Mouse (Mus musculus) neural tube, embryonic 15.5 days (tissue): Measurements from ENCODE around the gene Hspa4. TPM values are rescaled to one million over a fixed set of nuclear protein-coding genes. Genes with fewer than 3 reads are reported as not detected.
"Not testable (repeated sequence)": the region's sequence is repeated elsewhere in the genome, so short reads cannot be mapped to it uniquely, and the experiment has no call there.

Experiments used
- ATAC-seq: fragments of 200-750 bp; cut with Nextera tagmentation; 2 replicates; pipeline ENCODE4 v1.8.0; 2017; ENCODE audit warnings: mild to moderate bottlenecking, moderate TSS enrichment, moderate library complexity; ENCODE audit not compliant: low FRiP score
- H3K27ac ChIP-seq: fragments of 300-500 bp; sonication (generic); replicated peaks from 2 replicates; pipeline ENCODE4 v1.5.1; 2015; ENCODE audit warnings: mild to moderate bottlenecking, inconsistent platforms
- H3K27me3 ChIP-seq: fragments of 300-500 bp; sonication (generic); replicated peaks from 2 replicates; pipeline ENCODE4 v1.6.1; 2015; ENCODE audit warnings: inconsistent platforms
- H3K36me3 ChIP-seq: fragments of 300-500 bp; sonication (generic); 2 replicates; pipeline ENCODE4 v1.6.1; 2015; ENCODE audit warnings: inconsistent platforms
- H3K4me1 ChIP-seq: fragments of 300-500 bp; sonication (generic); 2 replicates; pipeline ENCODE4 v1.6.1; 2015; ENCODE audit warnings: inconsistent platforms
- H3K4me2 ChIP-seq: fragments of 300-500 bp; sonication (generic); 2 replicates; pipeline ENCODE4 v1.6.1; 2015; ENCODE audit warnings: inconsistent platforms, mild to moderate bottlenecking, moderate library complexity
- H3K4me3 ChIP-seq: fragments of 300-500 bp; sonication (generic); replicated peaks from 2 replicates; pipeline ENCODE4 v1.5.1; 2015; ENCODE audit warnings: mild to moderate bottlenecking, inconsistent platforms
- H3K9ac ChIP-seq: fragments of 300-500 bp; sonication (generic); replicated peaks from 2 replicates; pipeline ENCODE4 v1.6.1; 2015; ENCODE audit warnings: mild to moderate bottlenecking, inconsistent platforms
- H3K9me3 ChIP-seq: fragments of 300-500 bp; sonication (generic); replicated peaks from 2 replicates; pipeline ENCODE4 v1.6.1; 2016; ENCODE audit warnings: inconsistent platforms
- WGBS: fragments of 180-500 bp; shearing (Covaris S2); methylation state at CpG from one replicate; pipeline ENCODE4 v1.1.7; 2015; ENCODE audit warnings: mixed read lengths; 5-methylcytosine and 5-hydroxymethylcytosine counted together
- polyA plus RNA-seq: library from polyadenylated mRNA; unstranded; fragments of >200 nt; fragmentation: Nextera tagmentation; extraction: Ambion mirVana; gene quantifications from 2 replicates; pipeline ENCODE4 v1.2.1, GENCODE M21; 2015

Gene Hspa4
- polyA plus RNA-seq, 1 experiment from 2014 or later, result 43.5 TPM

- no peak overlapping the region for H3K4me2 ChIP-seq
- no peak overlapping the region for H3K9ac ChIP-seq
- H3K9me3 ChIP-seq, result no peaks in the 10 kb centered on the region
- no peaks in the 10 kb centered on the region for H3K27me3 ChIP-seq
- H3K36me3 ChIP-seq, result no peaks in the 10 kb centered on the region
- no peak overlapping the region for H3K4me3 ChIP-seq
- H3K27ac ChIP-seq, result no peak overlapping the region
- peaks cover 10% of the 10 kb centered on the region for H3K4me1 ChIP-seq
- ATAC-seq, result no peak
- 89% methylated on average over 14 of the region's 14 CpGs for WGBS
Measured at GRCm38 (mm10) chr11:53304044-53304840, 4.0 kb upstream of the Hspa4 start.

DNA sequence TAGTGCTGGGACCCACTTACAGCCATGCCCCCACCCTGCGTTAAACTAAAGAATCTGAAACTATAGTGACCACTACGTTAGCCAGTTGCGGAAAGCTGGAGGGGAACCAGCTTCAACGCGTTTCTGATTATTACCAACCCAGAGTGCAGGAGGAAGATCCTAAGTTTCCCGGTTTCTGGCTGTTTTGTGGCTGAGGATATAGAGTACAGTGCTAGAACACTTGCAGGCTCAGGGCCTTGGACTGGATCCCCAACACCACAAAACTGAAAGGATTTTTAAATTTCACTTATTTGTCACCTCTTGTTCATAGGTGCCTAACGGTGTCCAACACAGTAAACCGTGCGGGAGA lies 884 bp upstream of the Hspa4 start:
- ATAC-seq, result no peak

GRCm38 (mm10) chr11:53299551-53300329 lies 517 bp downstream of the Hspa4 start:
- peak overlapping the region; percentile 98 for H3K9ac ChIP-seq
- H3K27ac ChIP-seq, result peak overlapping the region; percentile 93
- no peaks in the 10 kb centered on the region for H3K36me3 ChIP-seq
- peaks cover 41% of the 10 kb centered on the region for H3K4me1 ChIP-seq
- H3K4me3 ChIP-seq, result peak overlapping the region; percentile 93
- H3K9me3 ChIP-seq, result no peaks in the 10 kb centered on the region
- under 1% methylated on average over 79 of the region's 80 CpGs for WGBS
- peak; percentile 77 for ATAC-seq
- peak overlapping the region; percentile 66 for H3K4me2 ChIP-seq
- no peaks in the 10 kb centered on the region for H3K27me3 ChIP-seq

More for the DNA sequence above, 884 bp upstream of the Hspa4 start:
- Histone ChIP-seq H3K27ac (peak overlapping the region; percentile 93), H3K27me3 (no peaks in the 10 kb centered on the region), H3K36me3 (no peaks in the 10 kb centered on the region), H3K9me3 (no peaks in the 10 kb centered on the region), H3K4me2 (peak overlapping the region; percentile 62), H3K4me1 (peaks cover 37% of the 10 kb centered on the region), H3K9ac (peak overlapping the region; percentile 44), H3K4me3 (peak overlapping the region; percentile 93)
- WGBS, result 58% methylated on average over 9 of the region's 9 CpGs

GRCm38 (mm10) chr11:53297947-53298860 lies 2.1 kb downstream of the Hspa4 start:
- WGBS, result 91% methylated on average over 7 of the region's 7 CpGs
- no peak overlapping the region; the same call in 1 of the 2 replicates for H3K9ac ChIP-seq

DNA sequence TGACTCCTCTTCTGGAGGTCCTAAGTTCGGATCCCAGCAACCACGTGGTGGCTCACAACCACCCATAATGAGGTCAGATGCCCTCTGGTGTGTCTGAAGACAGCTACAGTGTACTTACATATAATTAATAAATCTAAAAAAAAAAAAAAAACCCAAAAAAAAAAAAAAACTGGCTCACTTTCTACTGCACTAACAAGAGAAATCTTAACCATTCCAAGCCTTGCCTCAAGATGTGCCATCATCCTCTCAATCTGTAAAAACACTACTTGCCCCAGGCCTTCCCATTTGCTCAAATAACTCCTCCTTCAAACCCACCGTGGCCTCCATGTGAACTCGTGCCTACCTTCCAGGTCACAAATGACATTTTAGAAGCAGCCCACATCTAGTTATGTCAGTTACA lies 3.4 kb downstream of the Hspa4 start:
- Histone ChIP-seq H3K27ac (no peak overlapping the region), H3K27me3 (no peaks in the 10 kb centered on the region), H3K4me1 (peaks cover 45% of the 10 kb centered on the region), H3K4me2 (no peak overlapping the region), H3K4me3 (no peak overlapping the region), H3K36me3 (peaks cover under 1% of the 10 kb centered on the region; the same call in 1 of the 2 replicates), H3K9ac (no peak overlapping the region), H3K9me3 (no peaks in the 10 kb centered on the region)
- WGBS, result 80% methylated on average over 4 of the region's 4 CpGs
- ATAC-seq, result no peak

More at GRCm38 (mm10) chr11:53297947-53298860, 2.1 kb downstream of the Hspa4 start:
- Histone ChIP-seq H3K27me3 (no peaks in the 10 kb centered on the region), H3K4me3 (peak overlapping the region; percentile 93), H3K27ac (no peak overlapping the region), H3K36me3 (no peaks in the 10 kb centered on the region), H3K4me2 (peak overlapping the region; percentile 66), H3K9me3 (no peaks in the 10 kb centered on the region), H3K4me1 (peaks cover 45% of the 10 kb centered on the region)
- no peak for ATAC-seq

GRCm38 (mm10) chr11:53294441-53294840 lies 5.8 kb downstream of the Hspa4 start:
- 82% methylated on average over 5 of the region's 5 CpGs for WGBS
- Histone ChIP-seq H3K9me3 (no peaks in the 10 kb centered on the region), H3K36me3 (peaks cover 17% of the 10 kb centered on the region), H3K4me3 (no peak overlapping the region), H3K27me3 (no peaks in the 10 kb centered on the region), H3K27ac (no peak overlapping the region), H3K4me2 (no peak overlapping the region), H3K4me1 (peaks cover 37% of the 10 kb centered on the region), H3K9ac (no peak overlapping the region)
- ATAC-seq, result no peak

DNA sequence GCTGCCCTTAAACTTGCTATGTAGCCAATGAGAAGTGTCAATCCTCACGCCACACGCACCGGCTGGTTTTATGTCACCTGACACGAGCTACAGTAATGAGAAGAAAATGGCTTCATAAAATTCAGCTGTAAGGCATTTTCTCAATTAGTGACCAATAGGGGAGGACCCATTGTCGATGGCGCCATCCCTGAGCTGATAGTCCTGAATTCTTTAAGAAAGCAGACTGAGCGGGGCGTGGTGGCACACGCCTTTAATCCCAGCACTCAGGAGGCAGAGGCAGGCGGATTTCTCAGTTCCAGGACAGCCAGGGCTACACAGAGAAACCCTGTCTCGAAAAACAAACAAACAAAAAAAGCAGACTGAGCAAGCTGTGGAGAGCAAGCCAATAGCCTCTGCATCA lies 9.4 kb downstream of the Hspa4 start:
- WGBS, result 89% methylated on average over 11 of the region's 11 CpGs
- no peak overlapping the region for H3K9ac ChIP-seq
- no peak overlapping the region for H3K4me3 ChIP-seq
- peaks cover 51% of the 10 kb centered on the region for H3K36me3 ChIP-seq
- ATAC-seq, result no peak
- H3K27ac ChIP-seq, result no peak overlapping the region
- H3K9me3 ChIP-seq, result no peaks in the 10 kb centered on the region
- H3K4me2 ChIP-seq, result no peak overlapping the region
- no peaks in the 10 kb centered on the region for H3K27me3 ChIP-seq
- peaks cover 8% of the 10 kb centered on the region; the same call in 1 of the 2 replicates for H3K4me1 ChIP-seq

DNA sequence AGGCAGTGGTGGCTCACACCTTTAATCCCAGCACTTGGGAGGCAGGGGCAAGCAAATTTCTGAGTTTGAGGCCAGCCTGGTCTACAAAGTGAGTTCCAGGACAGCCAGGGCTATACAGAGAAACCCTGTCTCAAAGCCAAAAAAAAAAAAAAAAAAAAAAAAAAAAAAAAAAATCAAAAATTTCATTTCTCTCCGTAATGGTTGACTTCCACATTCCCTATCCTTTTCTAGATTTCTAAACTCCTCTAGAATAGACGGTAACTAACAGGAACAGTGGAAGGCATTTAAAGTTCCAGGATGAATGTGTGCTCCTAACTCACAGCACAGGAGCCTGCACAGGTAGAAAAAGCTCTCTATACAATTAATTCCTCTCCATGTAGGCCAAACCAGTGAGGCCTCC lies 10.1 kb downstream of the Hspa4 start:
- not testable (repeated sequence) for H3K4me2 ChIP-seq, H3K9ac ChIP-seq, H3K27ac ChIP-seq, H3K9me3 ChIP-seq, H3K27me3 ChIP-seq, H3K4me1 ChIP-seq, ATAC-seq, H3K4me3 ChIP-seq
- whole genome bisulfite sequencing, result 100% methylated on average over 2 of the region's 2 CpGs
- H3K36me3 ChIP-seq, result peaks cover 56% of the 10 kb centered on the region

DNA sequence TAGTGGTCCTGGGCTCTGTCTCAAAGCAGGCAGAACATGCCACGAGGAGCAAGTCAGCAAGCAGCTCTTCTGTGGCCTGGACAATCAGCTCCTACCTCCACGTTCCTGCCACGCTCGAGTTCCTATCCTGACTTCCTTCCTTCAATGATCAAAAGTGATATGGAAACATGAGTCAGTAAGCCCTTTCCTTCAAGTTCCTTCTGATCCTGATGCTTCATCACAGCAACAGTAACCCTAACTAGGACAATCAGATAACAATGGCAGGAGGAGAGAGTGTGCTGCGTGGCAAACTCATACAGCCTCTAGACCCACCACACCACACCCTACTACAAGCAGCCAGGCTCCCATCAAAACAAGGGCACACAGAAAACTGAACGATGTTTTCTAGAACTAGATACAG lies 14.4 kb downstream of the Hspa4 start:
- no peak overlapping the region for H3K27ac ChIP-seq
- 94% methylated on average over 6 of the region's 6 CpGs for WGBS
- no peak overlapping the region for H3K4me3 ChIP-seq
- no peak overlapping the region for H3K9ac ChIP-seq
- H3K36me3 ChIP-seq, result peaks cover 84% of the 10 kb centered on the region
- H3K9me3 ChIP-seq, result no peaks in the 10 kb centered on the region
- no peaks in the 10 kb centered on the region for H3K4me1 ChIP-seq
- H3K27me3 ChIP-seq, result no peaks in the 10 kb centered on the region
- no peak for ATAC-seq
- no peak overlapping the region for H3K4me2 ChIP-seq

- Histone ChIP-seq H3K36me3 (peaks cover 61% of the 10 kb centered on the region), H3K27me3 (no peaks in the 10 kb centered on the region)
- 92% methylated on average over 4 of the region's 4 CpGs for WGBS
Measured at GRCm38 (mm10) chr11:53278411-53278810, 21.8 kb downstream of the Hspa4 start.

DNA sequence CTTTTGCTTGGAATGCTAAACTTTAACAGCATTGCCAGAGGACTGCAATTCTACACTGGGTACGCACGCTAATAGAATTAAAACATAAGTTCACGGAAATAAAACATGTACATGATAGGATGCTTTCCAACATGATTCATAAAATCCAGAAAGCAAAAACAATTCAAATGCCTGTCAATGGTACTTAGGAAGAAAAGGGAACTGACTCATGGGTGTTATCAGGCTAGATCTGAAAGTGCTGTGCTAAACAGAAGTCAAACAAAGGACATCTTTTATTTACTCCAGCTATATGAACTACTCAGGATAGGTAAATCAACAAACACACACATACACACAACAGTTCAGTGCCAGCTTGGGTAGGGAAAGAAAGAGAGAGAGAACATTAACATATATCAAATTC lies 24.9 kb downstream of the Hspa4 start:
- no peaks in the 10 kb centered on the region for H3K27me3 ChIP-seq
- 94% methylated on average over 3 of the region's 3 CpGs for WGBS
- H3K27ac ChIP-seq, result no peak overlapping the region
- no peak overlapping the region for H3K4me3 ChIP-seq
- peaks cover 65% of the 10 kb centered on the region for H3K36me3 ChIP-seq
- no peak overlapping the region for H3K9ac ChIP-seq
- no peak for ATAC-seq
- no peak overlapping the region for H3K4me2 ChIP-seq
- H3K4me1 ChIP-seq, result peaks cover 3% of the 10 kb centered on the region; the same call in 1 of the 2 replicates
- no peaks in the 10 kb centered on the region for H3K9me3 ChIP-seq

More at GRCm38 (mm10) chr11:53278411-53278810, 21.8 kb downstream of the Hspa4 start:
- no peak overlapping the region for H3K9ac ChIP-seq
- H3K4me1 ChIP-seq, result peaks cover 3% of the 10 kb centered on the region; the same call in 1 of the 2 replicates
- no peak overlapping the region for H3K27ac ChIP-seq
- H3K4me3 ChIP-seq, result no peak overlapping the region
- no peaks in the 10 kb centered on the region for H3K9me3 ChIP-seq
- no peak overlapping the region for H3K4me2 ChIP-seq
- ATAC-seq, result no peak
